Mouse (Mus musculus): ENCODE measurements around the gene Mgme1.

The Mgme1 gene

GRCm38 (mm10) chr2:144270507-144271420 is at the start of gene Mgme1, which contains the start of gene Snx5:
Gene Mgme1, plus strand, starts transcription at chr2:144270663.
Gene Snx5, minus strand, starts transcription at chr2:144270906.
- peak; percentile 72 for DNase-seq (ENCODE audit: extremely low spot score, low read depth, low spot score)

DNA sequence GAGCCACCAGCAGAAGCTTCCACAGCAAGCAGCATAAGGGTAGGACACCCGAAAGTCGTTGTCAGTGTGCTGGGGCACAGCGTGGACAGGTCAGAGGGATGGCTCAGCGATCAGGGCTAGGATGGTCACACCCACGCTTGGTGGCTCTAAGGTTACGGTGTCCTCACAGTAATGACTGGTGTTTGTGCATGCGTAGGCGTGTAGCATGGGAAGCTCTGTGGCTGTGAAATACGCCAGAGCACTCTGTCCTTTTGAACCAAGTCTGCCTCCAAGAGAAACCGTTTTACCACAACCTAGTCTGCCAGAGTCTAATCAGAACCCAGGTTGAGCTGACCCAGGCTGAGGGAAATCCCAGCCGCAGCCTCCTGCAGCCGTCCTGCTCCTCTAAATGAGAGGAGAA is 46.1 kb upstream of the Mgme1 start:
- no peak for DNase-seq (ENCODE audit: extremely low spot score, low read depth, low spot score)

- no peak for DNase-seq (ENCODE audit: extremely low spot score, low read depth, low spot score)
These were observed 43.4 kb upstream of the Mgme1 start for GRCm38 (mm10) chr2:144226906-144227586.

DNA sequence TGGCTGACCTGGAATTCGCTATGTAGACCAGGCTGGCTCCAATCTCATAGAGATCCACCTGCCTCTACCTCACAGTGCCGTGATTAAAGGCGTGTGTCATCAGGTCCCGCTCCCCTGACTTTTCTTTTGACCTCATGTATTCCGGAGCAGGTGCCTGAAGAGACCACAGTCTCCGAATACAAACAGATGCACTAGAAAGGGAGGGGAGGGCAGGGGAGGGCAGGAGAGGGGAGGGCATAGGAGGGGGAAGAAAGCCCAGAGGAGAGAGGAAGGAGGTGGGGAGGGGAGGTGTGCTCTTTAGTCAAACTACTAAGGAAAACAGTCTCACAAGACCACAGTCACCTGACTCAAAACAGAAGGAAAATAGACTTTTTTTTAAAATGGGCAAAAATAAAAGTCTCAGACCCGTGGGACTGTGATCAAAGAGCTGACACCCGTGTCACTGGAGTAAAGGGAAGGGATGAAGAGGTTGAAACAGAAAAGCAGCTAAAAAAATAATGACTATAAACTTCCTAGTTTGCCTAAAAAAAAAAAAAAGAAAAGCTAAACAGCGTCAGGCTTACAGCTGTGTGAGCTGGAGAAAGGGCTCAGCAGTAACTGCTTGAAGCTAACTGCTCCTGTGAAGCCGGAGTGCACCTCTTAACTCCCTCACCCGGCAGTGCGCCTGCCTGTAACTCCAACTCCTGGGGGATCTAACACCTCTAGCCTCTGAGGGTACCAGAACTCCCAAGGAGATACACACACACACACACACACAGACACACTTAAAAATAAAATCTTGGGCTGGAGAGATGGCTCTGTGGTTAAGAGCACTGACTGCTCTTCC is 41.7 kb upstream of the Mgme1 start:
- no peak for DNase-seq (ENCODE audit: extremely low spot score, low read depth, low spot score)

GRCm38 (mm10) chr2:144229647-144230046 is 40.8 kb upstream of the Mgme1 start:
- DNase-seq (ENCODE audit: extremely low spot score, low read depth, low spot score) = no peak

GRCm38 (mm10) chr2:144230498-144230897 is 40.0 kb upstream of the Mgme1 start:
- no peak for DNase-seq (ENCODE audit: extremely low spot score, low read depth, low spot score)

DNA sequence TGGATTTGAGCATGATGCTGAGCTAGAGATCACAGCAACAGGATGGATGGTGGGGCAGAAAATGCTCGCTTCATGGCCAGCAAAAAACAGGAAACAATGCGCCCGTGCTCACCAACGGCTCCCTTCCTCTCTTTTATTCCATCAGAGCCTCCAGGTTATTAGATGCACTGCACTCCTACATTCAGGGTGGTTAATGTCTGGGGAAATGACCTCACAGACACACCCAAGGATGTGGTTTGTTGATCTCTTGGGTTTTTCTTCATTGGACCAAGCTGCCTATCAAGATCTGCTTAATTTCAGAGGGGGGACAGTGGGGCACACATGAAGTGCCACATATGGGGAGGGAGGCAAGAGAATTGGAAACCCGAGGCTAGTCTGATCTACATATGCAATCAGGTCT is 39.3 kb upstream of the Mgme1 start:
- DNase-seq (ENCODE audit: extremely low spot score, low read depth, low spot score) = no peak

DNA sequence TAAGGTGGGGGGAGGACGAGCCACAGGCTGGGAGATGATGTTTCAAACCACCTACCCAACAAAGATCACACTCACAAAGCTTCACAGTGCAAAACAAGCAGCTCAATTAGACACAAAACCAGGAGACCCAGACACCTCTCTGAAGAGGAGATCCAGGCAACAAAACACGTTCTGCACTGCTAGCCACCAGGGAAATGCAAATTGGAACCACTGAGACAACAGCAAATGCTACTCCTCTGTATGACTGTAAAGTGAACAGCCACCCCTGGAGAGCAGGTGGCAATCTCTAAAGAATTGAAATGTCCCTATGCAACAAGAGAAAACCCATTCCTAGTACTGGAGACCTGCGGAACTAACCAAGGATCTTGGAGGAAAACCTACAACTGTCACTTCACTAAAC is 36.9 kb upstream of the Mgme1 start:
- DNase-seq (ENCODE audit: extremely low spot score, low read depth, low spot score) = no peak

DNA sequence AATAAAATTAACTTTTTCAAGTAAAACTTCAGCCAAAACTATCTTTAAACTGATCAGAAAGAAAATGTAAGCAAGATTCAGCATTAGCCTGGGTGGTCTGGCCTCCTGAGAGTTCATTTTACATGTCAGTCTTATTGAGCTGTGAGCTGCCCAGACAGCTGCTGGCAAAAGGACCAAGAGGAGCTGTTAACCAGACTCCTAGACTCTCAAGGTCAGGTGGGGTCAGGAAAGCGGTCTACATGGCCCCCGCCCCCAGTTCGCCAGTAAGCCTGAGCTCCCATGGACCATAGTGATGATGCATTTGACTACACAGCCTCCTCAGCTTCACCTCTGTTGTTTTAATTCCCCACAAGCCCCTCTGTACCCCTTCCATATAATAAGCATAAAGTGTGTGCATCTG is 34.7 kb upstream of the Mgme1 start:
- no peak for DNase-seq (ENCODE audit: extremely low spot score, low read depth, low spot score)

GRCm38 (mm10) chr2:144236791-144237584 is 33.5 kb upstream of the Mgme1 start:
- no peak for DNase-seq (ENCODE audit: extremely low spot score, low read depth, low spot score)

DNA sequence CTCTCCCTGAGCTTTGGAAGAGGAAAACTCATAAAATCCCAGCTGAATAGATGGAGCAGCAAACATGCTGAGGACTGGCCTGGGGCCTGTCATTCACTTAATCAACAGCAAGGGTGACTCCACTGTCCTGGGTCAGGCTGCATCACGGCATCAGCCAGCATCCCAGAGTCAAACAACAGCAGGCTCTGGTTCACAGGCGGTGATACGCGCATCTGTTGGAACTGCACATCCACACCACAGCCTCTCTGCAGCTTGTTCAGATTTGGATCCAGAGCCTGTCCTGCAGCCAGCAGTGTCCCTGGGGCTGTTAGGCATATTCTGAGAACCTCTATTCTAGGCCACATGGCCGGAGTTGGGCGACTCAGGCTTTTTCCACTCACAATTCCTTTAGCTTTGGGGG is 32.1 kb upstream of the Mgme1 start:
- DNase-seq (ENCODE audit: extremely low spot score, low read depth, low spot score) = no peak

DNA sequence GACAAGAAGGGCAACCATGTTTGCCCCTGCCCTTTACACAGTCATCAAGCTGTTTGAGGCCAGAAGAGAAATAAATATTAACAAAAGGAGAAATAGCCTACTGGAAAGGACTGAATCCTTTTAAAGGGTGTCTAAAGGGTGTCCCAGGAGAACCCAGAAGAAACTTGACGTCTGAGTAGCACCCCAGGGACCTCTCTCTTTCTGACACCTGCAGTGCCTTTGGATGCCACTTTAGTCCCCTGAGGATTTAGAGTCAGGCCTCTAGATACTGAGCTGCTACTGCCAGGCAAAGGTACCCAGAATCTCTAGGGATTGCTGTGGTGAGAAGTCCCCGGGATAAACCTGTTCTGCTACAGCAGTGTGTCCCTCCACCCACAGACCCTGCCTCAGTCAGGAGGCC is 31.1 kb upstream of the Mgme1 start:
- DNase-seq (ENCODE audit: extremely low spot score, low read depth, low spot score) = no peak

DNA sequence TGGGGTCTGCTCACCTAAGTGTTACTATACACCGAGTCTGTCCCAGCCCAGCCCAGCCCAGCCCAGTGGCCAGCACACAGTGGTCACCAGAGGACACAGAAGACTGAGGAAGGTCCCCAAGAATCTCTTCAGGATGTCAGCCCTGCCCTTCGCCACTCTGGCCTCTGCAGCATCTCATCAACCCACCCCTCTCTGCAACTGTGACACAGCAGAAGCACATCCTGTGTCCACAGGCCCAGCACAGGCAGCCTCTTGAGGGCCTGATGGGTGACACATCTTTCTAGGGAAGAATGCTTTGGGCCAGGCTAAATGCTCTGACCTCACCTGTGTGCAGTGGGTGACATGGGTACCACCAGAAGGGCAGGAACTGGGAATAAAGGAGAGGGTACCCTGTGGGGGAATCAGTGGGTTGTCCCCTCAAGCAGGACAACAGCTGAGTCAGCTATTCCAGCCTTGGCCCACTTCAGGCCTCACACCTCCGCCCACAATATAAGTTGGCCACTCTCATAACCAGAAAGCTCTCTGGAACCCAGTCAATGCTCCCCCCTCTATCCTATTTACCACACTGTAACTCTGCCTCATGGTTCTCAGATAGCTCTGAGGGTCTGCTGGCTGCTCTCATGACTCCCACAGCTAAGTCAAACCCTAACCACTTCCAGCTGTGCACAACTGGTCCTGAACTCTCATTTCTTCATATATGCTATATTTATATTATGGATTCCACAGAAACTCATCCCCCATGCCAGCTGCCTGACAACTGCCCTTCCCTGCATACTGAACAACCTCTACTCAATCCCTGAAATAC is 30.2 kb upstream of the Mgme1 start:
- DNase-seq (ENCODE audit: extremely low spot score, low read depth, low spot score) = no peak

- DNase-seq (ENCODE audit: extremely low spot score, low read depth, low spot score) = no peak
These were observed 25.0 kb upstream of the Mgme1 start for GRCm38 (mm10) chr2:144245464-144245863.

DNA sequence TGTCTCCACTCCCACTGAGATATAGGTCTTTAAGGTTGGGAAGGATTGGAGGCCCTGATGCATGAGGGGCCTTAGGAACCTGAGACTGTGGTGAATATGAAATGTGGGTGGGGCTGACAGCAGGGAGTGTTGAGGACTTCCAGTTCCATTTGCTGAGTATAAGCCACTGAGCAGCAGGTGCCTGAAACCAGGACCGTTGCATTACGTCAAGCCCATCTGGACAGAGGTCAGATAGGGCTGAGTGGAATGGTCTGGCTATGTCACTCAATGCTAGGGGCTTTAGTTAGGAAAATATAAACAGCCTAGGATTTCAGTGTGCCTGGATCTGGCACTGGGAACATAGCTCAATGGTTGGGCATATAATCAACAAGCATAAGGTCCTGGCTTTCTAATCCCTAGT is 24.2 kb upstream of the Mgme1 start:
- DNase-seq (ENCODE audit: extremely low spot score, low read depth, low spot score) = no peak

DNA sequence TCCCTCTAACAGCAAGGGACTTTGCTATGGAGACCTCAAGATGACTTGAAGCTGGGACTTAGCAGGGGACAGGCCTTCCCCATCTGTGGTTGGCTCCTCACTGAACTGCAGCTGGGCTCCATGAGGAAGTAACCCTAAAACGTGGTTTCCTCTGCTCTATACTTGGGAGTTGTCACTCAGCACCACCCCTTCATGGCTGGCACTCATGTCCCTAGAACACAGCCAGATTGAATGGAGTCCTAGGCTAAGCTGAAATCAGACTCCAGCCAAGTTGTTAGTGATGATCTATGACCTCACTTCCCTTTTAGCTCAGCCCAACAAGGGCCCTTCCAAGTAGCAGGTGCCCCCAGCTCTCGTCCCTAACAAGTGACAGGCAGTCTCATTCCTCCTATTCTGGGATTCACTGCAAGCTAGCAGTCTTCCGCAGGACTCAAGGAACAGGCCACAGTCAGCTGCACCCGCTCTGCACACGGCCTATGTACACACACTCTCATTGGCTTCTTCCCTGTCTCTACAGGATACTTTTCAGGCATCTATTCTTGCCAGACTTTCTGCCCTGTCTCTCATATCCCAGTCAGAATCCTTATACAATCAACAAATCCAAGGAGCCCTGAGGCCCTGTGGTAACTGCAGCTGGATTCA is 23.0 kb upstream of the Mgme1 start:
- DNase-seq (ENCODE audit: extremely low spot score, low read depth, low spot score) = no peak

- no peak for DNase-seq (ENCODE audit: extremely low spot score, low read depth, low spot score)
These were observed 21.7 kb upstream of the Mgme1 start for GRCm38 (mm10) chr2:144248613-144249376.

DNA sequence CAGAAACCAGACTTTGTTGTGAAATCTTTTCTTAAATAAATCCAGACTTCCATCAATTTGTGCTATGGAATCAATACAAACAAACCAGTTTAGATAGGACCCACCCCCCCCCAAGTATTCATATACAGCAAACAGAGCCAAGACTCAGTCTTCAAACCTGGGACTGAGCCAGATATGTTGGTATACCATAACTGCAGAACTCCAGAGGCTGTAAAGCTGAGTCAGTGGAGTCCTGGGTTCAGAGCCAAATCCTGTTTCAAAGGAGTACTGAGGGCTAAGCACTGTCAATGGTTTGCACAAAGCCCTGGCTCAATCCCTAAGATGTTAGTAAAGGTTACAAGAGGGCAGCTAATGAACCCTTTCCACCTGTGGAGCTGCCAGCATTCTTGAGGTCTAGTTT is 20.4 kb upstream of the Mgme1 start:
- no peak for DNase-seq (ENCODE audit: extremely low spot score, low read depth, low spot score)

DNA sequence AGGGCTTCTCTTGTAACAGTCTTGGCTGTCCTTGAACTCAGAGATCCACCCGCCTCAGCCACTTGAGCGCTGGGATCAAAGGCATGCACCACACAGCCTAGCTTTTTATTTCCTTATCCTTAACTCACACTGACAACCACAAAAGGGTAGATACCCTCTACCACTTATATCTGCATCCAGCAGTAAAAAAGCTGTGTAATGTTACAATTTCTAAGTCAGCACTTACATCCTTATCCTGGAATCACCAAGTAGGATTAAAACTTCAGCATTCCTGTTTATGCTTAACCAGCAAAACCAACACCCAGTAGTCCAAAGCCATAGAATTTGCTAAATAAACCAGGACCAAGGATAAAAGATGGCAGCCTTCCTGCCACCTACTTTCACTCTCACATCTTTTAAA is 7.6 kb upstream of the Mgme1 start:
- DNase-seq (ENCODE audit: extremely low spot score, low read depth, low spot score) = no peak
